Mouse (Mus musculus): ENCODE measurements around the gene Il1rl1. TPM values are rescaled to one million over a fixed set of nuclear protein-coding genes. Genes with fewer than 3 reads are reported as not detected.

Gene Il1rl1
- polyA plus RNA-seq, 1 experiment from 2014 or later, result 0.11 TPM

DNA sequence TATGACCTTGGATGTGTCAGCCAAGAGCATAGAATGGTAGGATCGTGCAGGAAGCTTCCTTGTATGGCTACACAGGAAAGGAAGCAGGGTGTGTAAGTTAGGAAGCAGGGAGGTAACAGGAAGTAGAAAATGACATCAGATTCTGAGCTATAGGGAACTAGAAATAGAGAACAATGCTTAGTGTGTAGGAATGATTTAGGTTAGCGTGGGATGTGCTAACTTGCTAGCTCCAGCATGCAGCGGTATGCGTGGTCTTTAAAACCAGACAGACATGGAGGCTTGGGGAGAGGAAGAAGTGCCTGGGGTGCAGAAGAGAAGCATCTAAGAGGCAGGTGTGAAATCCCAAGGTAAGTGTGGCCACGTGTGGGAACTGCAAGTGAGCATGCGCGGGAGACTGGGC, 24.7 kb upstream of the Il1rl1 start:
- no peak overlapping the region for H3K27ac ChIP-seq
- no peak overlapping the region for H3K9ac ChIP-seq
- H3K27me3 ChIP-seq (ENCODE audit: control insufficient read depth, insufficient read depth, low read length), result no peaks in the 10 kb centered on the region
- no peaks in the 10 kb centered on the region for H3K4me1 ChIP-seq (replicated peaks; ENCODE audit: control insufficient read depth, insufficient read depth, low read length)
- ATAC-seq (ENCODE audit: low FRiP score) (no peak), DNase-seq (ENCODE audit: low spot score) (no peak)
- WGBS, result 89% methylated on average over 7 of the region's 7 CpGs
- no peaks in the 10 kb centered on the region for H3K36me3 ChIP-seq (replicated peaks; ENCODE audit: control insufficient read depth, insufficient read depth)
- no peak overlapping the region for H3K4me2 ChIP-seq (replicated peaks)
- H3K9me3 ChIP-seq (ENCODE audit: control insufficient read depth, low read length), result no peaks in the 10 kb centered on the region
- no peak overlapping the region for H3K4me3 ChIP-seq (replicated peaks; ENCODE audit: low read length)

DNA sequence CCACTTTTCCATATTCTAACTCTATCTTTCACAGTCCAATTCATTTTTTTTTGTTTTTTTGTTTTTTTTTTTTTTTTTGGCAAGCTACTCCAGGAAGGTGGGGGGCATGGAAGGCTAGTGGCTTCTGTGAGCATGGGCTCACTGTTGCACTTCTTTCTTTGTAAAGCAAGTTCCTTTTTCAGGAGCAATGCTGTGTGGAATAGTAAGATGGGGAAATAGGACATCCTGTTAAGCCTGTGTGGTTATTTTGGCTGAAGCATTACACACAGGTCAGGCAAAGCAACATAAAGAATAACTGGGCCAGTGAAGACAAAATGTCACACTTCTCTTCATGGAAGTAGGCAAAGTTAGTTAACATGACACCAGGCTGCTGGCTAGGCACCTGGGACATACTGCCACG, 19.5 kb upstream of the Il1rl1 start:
- Histone ChIP-seq H3K9ac (no peak overlapping the region), H3K27ac (no peak overlapping the region), H3K9me3 (ENCODE audit: control insufficient read depth, low read length) (no peaks in the 10 kb centered on the region), H3K4me2 (replicated peaks) (no peak overlapping the region), H3K4me1 (replicated peaks; ENCODE audit: control insufficient read depth, insufficient read depth, low read length) (no peaks in the 10 kb centered on the region), H3K27me3 (ENCODE audit: control insufficient read depth, insufficient read depth, low read length) (no peaks in the 10 kb centered on the region), H3K36me3 (replicated peaks; ENCODE audit: control insufficient read depth, insufficient read depth) (no peaks in the 10 kb centered on the region), H3K4me3 (replicated peaks; ENCODE audit: low read length) (no peak overlapping the region)
- DNase-seq (ENCODE audit: low spot score) (no peak), ATAC-seq (ENCODE audit: low FRiP score) (no peak)
- WGBS, result 63% methylated on average over 1 of the region's 1 CpGs

DNA sequence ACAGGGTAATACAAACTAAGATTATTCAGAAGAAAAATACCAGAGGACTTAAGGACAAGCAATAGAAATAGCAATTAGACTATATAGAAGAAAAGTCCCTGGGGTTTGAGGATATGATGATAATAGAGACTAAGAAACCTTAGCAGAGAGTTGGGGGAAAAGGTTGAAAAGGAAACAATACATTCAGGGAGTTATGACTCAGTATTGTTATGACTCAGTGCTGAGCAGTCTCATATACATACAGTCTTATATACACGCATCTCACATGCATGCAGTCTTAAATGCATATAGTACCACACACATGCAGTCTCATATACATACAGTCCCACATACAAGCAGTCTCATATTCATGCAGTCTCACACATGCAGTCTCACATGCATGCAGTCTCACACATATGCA, 16.3 kb upstream of the Il1rl1 start:
- no peaks in the 10 kb centered on the region for H3K36me3 ChIP-seq (replicated peaks; ENCODE audit: control insufficient read depth, insufficient read depth)
- no peak overlapping the region for H3K27ac ChIP-seq
- H3K9ac ChIP-seq, result no peak overlapping the region
- H3K4me2 ChIP-seq (replicated peaks), result no peak overlapping the region
- H3K9me3 ChIP-seq (ENCODE audit: control insufficient read depth, low read length), result no peaks in the 10 kb centered on the region
- no peaks in the 10 kb centered on the region for H3K27me3 ChIP-seq (ENCODE audit: control insufficient read depth, insufficient read depth, low read length)
- DNase-seq (ENCODE audit: low spot score) (no peak), ATAC-seq (ENCODE audit: low FRiP score) (no peak)
- no peak overlapping the region for H3K4me3 ChIP-seq (replicated peaks; ENCODE audit: low read length)
- no peaks in the 10 kb centered on the region for H3K4me1 ChIP-seq (replicated peaks; ENCODE audit: control insufficient read depth, insufficient read depth, low read length)
- 100% methylated on average over 1 of the region's 1 CpGs for WGBS

DNA sequence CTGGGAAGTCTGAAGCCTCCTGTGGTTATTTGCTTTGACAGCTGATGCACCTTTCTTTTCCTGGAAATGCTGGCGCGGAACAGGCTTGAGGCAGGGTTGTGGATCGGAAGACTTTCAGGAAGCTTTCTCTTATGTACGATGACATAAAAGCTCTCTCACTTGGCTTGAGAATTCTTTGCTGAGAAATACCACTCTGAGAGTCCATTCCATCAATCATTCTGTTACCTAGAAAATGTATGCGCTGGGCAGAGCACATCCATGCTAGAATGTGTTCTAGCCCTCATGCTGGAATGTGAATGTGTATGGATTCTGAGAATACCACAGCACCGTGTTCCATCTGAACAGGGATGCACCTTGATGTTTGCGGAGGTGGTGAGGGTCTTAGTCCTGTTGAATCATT, 15.1 kb upstream of the Il1rl1 start:
- DNase-seq (ENCODE audit: low spot score) (no peak), ATAC-seq (ENCODE audit: low FRiP score) (no peak)
- 80% methylated on average over 7 of the region's 7 CpGs for WGBS
- no peaks in the 10 kb centered on the region for H3K9me3 ChIP-seq (ENCODE audit: control insufficient read depth, low read length)
- H3K9ac ChIP-seq, result no peak overlapping the region
- no peaks in the 10 kb centered on the region for H3K27me3 ChIP-seq (ENCODE audit: control insufficient read depth, insufficient read depth, low read length)
- no peaks in the 10 kb centered on the region for H3K4me1 ChIP-seq (replicated peaks; ENCODE audit: control insufficient read depth, insufficient read depth, low read length)
- no peak overlapping the region for H3K4me3 ChIP-seq (replicated peaks; ENCODE audit: low read length)
- H3K27ac ChIP-seq, result no peak overlapping the region
- no peak overlapping the region for H3K4me2 ChIP-seq (replicated peaks)
- H3K36me3 ChIP-seq (replicated peaks; ENCODE audit: control insufficient read depth, insufficient read depth), result no peaks in the 10 kb centered on the region

DNA sequence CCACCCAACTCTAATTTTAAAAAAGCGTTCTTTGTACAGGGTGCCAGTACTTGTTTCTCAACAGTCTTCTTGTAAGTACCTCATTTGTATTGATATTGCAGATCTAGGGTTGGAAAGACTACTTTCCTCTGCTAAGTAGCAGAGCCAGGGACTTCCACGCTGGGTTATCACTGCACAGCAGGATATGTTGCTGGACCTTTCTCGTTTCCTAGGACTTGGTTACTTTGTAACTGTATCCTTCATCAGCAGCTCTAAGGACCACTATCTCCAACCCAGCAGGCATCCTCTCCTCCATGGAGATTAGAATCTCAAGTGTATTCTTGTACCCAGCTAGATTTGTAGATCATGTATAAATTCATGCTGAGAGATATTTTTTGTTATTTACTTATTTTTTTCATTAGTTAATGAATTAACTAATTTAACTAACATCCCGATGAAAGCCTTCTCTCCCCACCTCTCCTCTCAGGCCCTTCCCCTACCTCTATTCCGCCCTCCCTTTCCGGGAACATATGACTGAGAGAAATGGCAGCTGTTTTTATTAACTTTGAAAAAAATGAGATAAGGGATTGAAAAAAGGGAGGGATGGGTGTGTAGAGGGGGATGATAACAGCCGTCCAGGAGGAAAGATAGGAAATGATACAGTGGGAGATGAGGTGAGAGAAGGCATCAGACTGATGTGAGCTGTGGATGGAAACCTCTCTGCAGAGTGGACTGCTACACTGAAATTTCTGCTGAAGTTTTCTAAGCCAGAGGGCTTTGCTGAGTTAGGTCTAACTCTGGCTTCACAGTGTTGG, 14.3 kb upstream of the Il1rl1 start:
- no peak overlapping the region for H3K9ac ChIP-seq
- H3K27ac ChIP-seq, result no peak overlapping the region
- no peaks in the 10 kb centered on the region for H3K36me3 ChIP-seq (replicated peaks; ENCODE audit: control insufficient read depth, insufficient read depth)
- no peaks in the 10 kb centered on the region for H3K9me3 ChIP-seq (ENCODE audit: control insufficient read depth, low read length)
- H3K4me2 ChIP-seq (replicated peaks), result no peak overlapping the region
- 63% methylated on average over 7 of the region's 7 CpGs for WGBS
- no peak overlapping the region for H3K4me3 ChIP-seq (replicated peaks; ENCODE audit: low read length)
- no peaks in the 10 kb centered on the region for H3K4me1 ChIP-seq (replicated peaks; ENCODE audit: control insufficient read depth, insufficient read depth, low read length)
- DNase-seq (ENCODE audit: low spot score) (no peak), ATAC-seq (ENCODE audit: low FRiP score) (no peak)
- no peaks in the 10 kb centered on the region for H3K27me3 ChIP-seq (ENCODE audit: control insufficient read depth, insufficient read depth, low read length)

DNA sequence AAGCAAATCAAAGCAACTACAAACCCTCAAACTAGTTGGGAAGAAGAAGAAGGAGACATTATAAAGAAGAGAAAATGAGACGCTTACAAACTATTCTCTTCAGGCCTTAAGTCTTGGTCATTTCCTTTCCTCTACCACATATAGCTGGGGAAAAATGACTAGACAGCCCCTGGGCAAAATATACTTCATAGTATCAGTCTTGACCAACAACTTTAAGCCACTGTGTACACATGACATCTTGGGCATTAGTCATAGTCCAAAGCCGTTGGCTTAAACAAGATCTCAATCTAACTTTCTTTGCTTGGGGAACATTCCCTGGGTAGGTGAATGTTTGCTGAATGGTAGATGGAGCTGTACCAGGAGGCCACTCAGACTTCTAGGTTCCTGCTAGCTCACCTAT, 12.3 kb upstream of the Il1rl1 start:
- WGBS, result 93% methylated on average over 2 of the region's 2 CpGs

DNA sequence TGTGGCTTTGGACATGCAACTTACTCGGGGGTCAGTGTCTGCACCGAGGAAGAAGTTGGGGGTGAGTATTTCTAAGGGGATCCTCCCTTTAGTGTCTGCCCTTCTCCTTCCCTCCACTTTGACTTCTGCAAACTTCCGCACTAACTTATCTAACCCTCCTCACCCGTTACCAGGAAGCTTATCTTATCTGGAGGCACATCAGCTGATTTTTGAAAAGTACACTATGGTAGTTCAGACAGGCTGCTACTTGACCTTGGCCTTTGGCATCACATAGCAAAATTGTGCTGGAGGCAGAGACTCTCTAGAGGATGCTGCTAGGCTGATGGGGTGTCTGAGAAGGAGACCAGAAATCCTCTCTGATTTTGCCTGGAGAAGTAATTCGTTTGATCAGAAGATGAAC, 10.9 kb upstream of the Il1rl1 start:
- DNase-seq (ENCODE audit: low spot score) (no peak), ATAC-seq (ENCODE audit: low FRiP score) (no peak)
- H3K36me3 ChIP-seq (replicated peaks; ENCODE audit: control insufficient read depth, insufficient read depth), result no peaks in the 10 kb centered on the region
- H3K9me3 ChIP-seq (ENCODE audit: control insufficient read depth, low read length), result no peaks in the 10 kb centered on the region
- no peak overlapping the region for H3K4me3 ChIP-seq (replicated peaks; ENCODE audit: low read length)
- no peak overlapping the region for H3K4me2 ChIP-seq (replicated peaks)
- no peaks in the 10 kb centered on the region for H3K4me1 ChIP-seq (replicated peaks; ENCODE audit: control insufficient read depth, insufficient read depth, low read length)
- H3K9ac ChIP-seq, result no peak overlapping the region
- WGBS, result 86% methylated on average over 5 of the region's 5 CpGs
- no peak overlapping the region for H3K27ac ChIP-seq
- no peaks in the 10 kb centered on the region for H3K27me3 ChIP-seq (ENCODE audit: control insufficient read depth, insufficient read depth, low read length)

More for the DNA sequence above, 12.3 kb upstream of the Il1rl1 start:
- Histone ChIP-seq H3K4me1 (replicated peaks; ENCODE audit: control insufficient read depth, insufficient read depth, low read length) (no peaks in the 10 kb centered on the region), H3K9ac (no peak overlapping the region), H3K9me3 (ENCODE audit: control insufficient read depth, low read length) (no peaks in the 10 kb centered on the region), H3K4me2 (replicated peaks) (no peak overlapping the region), H3K36me3 (replicated peaks; ENCODE audit: control insufficient read depth, insufficient read depth) (no peaks in the 10 kb centered on the region), H3K27ac (no peak overlapping the region), H3K4me3 (replicated peaks; ENCODE audit: low read length) (no peak overlapping the region), H3K27me3 (ENCODE audit: control insufficient read depth, insufficient read depth, low read length) (no peaks in the 10 kb centered on the region)
- ATAC-seq (ENCODE audit: low FRiP score) (no peak), DNase-seq (ENCODE audit: low spot score) (no peak)

DNA sequence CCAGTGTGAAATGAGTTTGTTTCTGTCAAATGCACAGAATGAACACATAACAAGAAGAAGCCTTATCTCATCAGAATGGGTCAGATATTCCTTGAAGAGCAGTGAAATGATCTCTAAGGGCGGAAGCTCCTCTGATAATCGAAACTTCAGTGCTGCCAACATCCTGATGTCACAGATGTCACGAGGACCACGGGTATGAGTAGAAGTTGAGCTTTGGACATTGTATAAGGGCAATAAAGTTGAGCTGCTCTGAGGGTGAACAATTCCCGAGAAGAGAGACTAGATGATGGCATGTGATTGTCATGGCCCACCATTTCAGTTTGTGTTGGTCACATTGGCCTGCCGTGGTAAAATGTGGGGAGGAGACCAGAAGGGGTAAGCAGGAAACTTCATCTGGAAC, 5.5 kb upstream of the Il1rl1 start:
- WGBS, result 88% methylated on average over 6 of the region's 6 CpGs

DNA sequence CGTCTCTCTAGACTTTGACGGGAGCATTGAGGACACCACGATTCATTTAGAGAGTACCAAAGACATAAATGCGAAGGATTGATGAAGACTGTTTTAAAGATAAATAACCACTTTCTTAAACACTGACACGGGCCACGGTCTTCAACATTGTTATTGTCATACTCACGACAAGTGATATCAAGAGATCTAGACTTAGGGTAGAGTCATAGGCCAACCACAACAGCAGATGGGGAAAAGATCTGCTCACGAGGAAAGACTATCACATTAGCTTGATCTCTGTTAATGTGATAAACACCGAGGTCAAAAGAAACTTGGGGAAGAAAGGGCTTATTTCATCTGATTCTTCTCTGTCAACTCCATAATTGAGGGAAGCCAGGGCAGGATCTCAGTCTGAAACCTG, 2.1 kb upstream of the Il1rl1 start:
- WGBS, result 95% methylated on average over 9 of the region's 9 CpGs

More for the DNA sequence above, 5.5 kb upstream of the Il1rl1 start:
- Histone ChIP-seq H3K4me1 (replicated peaks; ENCODE audit: control insufficient read depth, insufficient read depth, low read length) (no peaks in the 10 kb centered on the region), H3K27me3 (ENCODE audit: control insufficient read depth, insufficient read depth, low read length) (no peaks in the 10 kb centered on the region), H3K4me3 (replicated peaks; ENCODE audit: low read length) (no peak overlapping the region), H3K9ac (no peak overlapping the region), H3K4me2 (replicated peaks) (no peak overlapping the region), H3K36me3 (replicated peaks; ENCODE audit: control insufficient read depth, insufficient read depth) (no peaks in the 10 kb centered on the region), H3K9me3 (ENCODE audit: control insufficient read depth, low read length) (no peaks in the 10 kb centered on the region), H3K27ac (no peak overlapping the region)
- DNase-seq (ENCODE audit: low spot score), result no peak
- no peak for ATAC-seq (ENCODE audit: low FRiP score)

DNA sequence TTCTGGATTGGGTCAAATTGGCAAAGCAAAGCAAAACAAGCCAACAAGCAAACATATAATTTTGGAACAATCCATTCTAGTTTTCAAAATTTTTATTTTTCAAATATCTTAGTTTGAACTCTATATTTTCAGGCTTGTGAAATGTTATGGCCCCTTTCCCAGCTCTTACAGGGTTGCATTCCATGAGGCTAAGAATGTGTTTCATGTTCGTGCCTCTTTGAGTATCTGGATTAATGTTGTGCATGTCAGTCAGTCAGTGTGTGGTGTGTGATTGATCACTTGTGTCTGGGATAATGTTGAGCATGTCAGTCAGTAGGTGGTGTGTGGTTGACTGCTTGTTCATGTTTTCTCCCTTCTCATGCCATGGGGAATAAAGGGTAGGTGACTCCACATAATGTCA, 1.5 kb upstream of the Il1rl1 start:
- H3K27ac ChIP-seq, result no peak overlapping the region
- H3K9ac ChIP-seq, result no peak overlapping the region
- no peaks in the 10 kb centered on the region for H3K4me1 ChIP-seq (replicated peaks; ENCODE audit: control insufficient read depth, insufficient read depth, low read length)
- H3K4me2 ChIP-seq (replicated peaks), result no peak overlapping the region
- H3K4me3 ChIP-seq (replicated peaks; ENCODE audit: low read length), result no peak overlapping the region
- H3K9me3 ChIP-seq (ENCODE audit: control insufficient read depth, low read length), result no peaks in the 10 kb centered on the region
- DNase-seq (ENCODE audit: low spot score) (no peak), ATAC-seq (ENCODE audit: low FRiP score) (no peak)
- WGBS, result 82% methylated on average over 1 of the region's 1 CpGs
- no peaks in the 10 kb centered on the region for H3K36me3 ChIP-seq (replicated peaks; ENCODE audit: control insufficient read depth, insufficient read depth)
- H3K27me3 ChIP-seq (ENCODE audit: control insufficient read depth, insufficient read depth, low read length), result no peaks in the 10 kb centered on the region

More for the DNA sequence above, 2.1 kb upstream of the Il1rl1 start:
- Histone ChIP-seq H3K9me3 (ENCODE audit: control insufficient read depth, low read length) (no peaks in the 10 kb centered on the region), H3K27me3 (ENCODE audit: control insufficient read depth, insufficient read depth, low read length) (no peaks in the 10 kb centered on the region), H3K27ac (no peak overlapping the region), H3K4me2 (replicated peaks) (no peak overlapping the region), H3K9ac (no peak overlapping the region), H3K4me3 (replicated peaks; ENCODE audit: low read length) (no peak overlapping the region), H3K4me1 (replicated peaks; ENCODE audit: control insufficient read depth, insufficient read depth, low read length) (no peaks in the 10 kb centered on the region), H3K36me3 (replicated peaks; ENCODE audit: control insufficient read depth, insufficient read depth) (no peaks in the 10 kb centered on the region)
- ATAC-seq (ENCODE audit: low FRiP score) (no peak), DNase-seq (ENCODE audit: low spot score) (no peak)
